Mouse (Mus musculus): ENCODE results near the gene Plekha3.

Gene Plekha3

GRCm38 (mm10) chr2:76676401-76677226 lies 1.5 kb downstream of the Plekha3 start:
- DNase-seq = no peak

- DNase-seq = no peak
These were observed 7.2 kb downstream of the Plekha3 start for GRCm38 (mm10) chr2:76682301-76682700.

GRCm38 (mm10) chr2:76686986-76687385 lies 11.9 kb downstream of the Plekha3 start:
- no peak for DNase-seq

GRCm38 (mm10) chr2:76687608-76688007 lies 12.5 kb downstream of the Plekha3 start:
- DNase-seq = no peak

- no peak for DNase-seq
These were observed 13.1 kb downstream of the Plekha3 start for GRCm38 (mm10) chr2:76688162-76688561.

GRCm38 (mm10) chr2:76690436-76691204 lies 15.5 kb downstream of the Plekha3 start:
- peak; percentile 76 to 83 for DNase-seq

- no peak for DNase-seq
These were observed 18.7 kb downstream of the Plekha3 start for GRCm38 (mm10) chr2:76693765-76694164.

GRCm38 (mm10) chr2:76695290-76695689 lies 20.2 kb downstream of the Plekha3 start:
- peak in 1 of 2 experiments; percentile 29 for DNase-seq

- no peak for DNase-seq
These were observed 27.1 kb downstream of the Plekha3 start for GRCm38 (mm10) chr2:76702188-76702587.

- DNase-seq = no peak
These were observed 27.7 kb downstream of the Plekha3 start for GRCm38 (mm10) chr2:76702751-76703150.

- no peak for DNase-seq
These were observed 30.6 kb downstream of the Plekha3 start for GRCm38 (mm10) chr2:76705655-76706054.

- DNase-seq = no peak
These were observed 33.4 kb downstream of the Plekha3 start for GRCm38 (mm10) chr2:76708512-76708911.

GRCm38 (mm10) chr2:76714984-76715383 lies 39.9 kb downstream of the Plekha3 start:
- DNase-seq = peak in 1 of 2 experiments; percentile 8

GRCm38 (mm10) chr2:76719650-76720049 lies 44.6 kb downstream of the Plekha3 start:
- DNase-seq = no peak
